In the genomic region with DNA sequence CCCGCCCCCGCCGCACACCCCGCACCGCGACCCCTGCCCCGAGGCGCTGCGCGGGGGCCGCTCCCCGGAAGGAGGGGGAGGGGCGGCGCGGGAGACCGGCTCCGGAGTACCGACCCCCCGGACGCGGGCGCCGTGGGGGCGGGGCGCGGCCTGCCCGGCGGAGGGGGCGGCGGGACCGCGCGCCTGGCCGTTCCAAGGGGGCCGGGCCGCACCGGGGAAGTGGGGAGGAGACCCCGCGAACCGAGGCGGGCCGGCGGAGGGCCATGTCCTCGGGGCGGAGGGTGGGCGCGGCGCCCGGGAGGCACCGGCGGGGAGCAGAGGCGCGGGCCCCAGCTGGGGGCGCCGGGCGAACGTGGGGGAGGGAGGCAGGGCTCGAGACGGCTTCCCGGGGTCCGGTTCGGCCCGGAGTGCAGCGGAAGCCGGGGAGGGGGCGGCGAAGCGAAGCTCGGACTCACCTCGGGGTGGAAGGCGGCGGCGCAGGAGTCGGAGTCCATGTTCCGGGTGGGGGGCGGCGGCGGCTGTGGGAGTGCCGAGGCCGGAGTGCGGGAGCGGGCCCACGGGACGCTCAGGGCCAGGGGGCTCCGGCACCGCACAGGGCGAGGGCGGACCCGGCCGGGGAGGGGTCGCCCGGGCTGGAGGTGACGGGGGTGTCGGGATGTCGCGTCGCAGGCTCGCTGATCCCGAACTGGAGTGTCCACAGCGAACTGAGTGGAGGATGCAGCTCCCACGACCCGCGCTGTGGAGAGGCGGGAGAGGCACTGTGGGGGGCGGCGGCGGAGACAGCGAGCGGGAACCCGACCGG, we compare ENCODE assay signal across 7 mouse cellular contexts. TPM values are rescaled to one million over a fixed set of nuclear protein-coding genes. Genes with fewer than 3 reads are reported as not detected.
DNase-seq lines count a peak whose midpoint lies in the region; ATAC-seq and TF ChIP-seq lines count a peak whose summit lies in the region.

No protein-coding gene starts in this region.

- no peaks in the 10 kb centered on the region; the same call in 1 of the 2 replicates for H3K36me3 ChIP-seq in liver, adult 2 months (ENCODE audit: control insufficient read depth, insufficient read depth, low read length)
- peaks cover 20% of the 10 kb centered on the region for H3K36me3 ChIP-seq in forebrain, postnatal 0 days (ENCODE audit: insufficient read depth)
- H3K36me3 ChIP-seq in limb, embryonic 12.5 days = peaks cover 32% of the 10 kb centered on the region
- H3K36me3 ChIP-seq in neural tube, embryonic 15.5 days = peaks cover 21% of the 10 kb centered on the region

- H3K79me2 ChIP-seq in liver, adult 2 months (ENCODE audit: control insufficient read depth, insufficient read depth, low read length) = 0 out of 2 replicates have a peak, but pooled peaks cover 7% of the 10 kb centered on the region

- peak; percentile 24 for ATAC-seq in forebrain, postnatal 0 days
- ATAC-seq in limb, embryonic 12.5 days (ENCODE audit: insufficient number of reproducible peaks, insufficient read depth, low FRiP score, low TSS enrichment, low read depth) = peak; percentile 72
- peak; percentile 7; the same call in 1 of the 2 replicates for ATAC-seq in neural tube, embryonic 15.5 days (ENCODE audit: low FRiP score)

- no peaks in the 10 kb centered on the region for H3K4me1 ChIP-seq in liver, adult 2 months (ENCODE audit: control insufficient read depth, insufficient read depth, low read length)
- H3K4me1 ChIP-seq in cortical plate, adult 2 months (ENCODE audit: control insufficient read depth, insufficient read depth, low read length) = peaks cover 3% of the 10 kb centered on the region; the same call in 1 of the 2 replicates
- H3K4me1 ChIP-seq in forebrain, postnatal 0 days (ENCODE audit: insufficient read depth) = no peaks in the 10 kb centered on the region
- H3K4me1 ChIP-seq in limb, embryonic 12.5 days (replicated peaks) = peaks cover 30% of the 10 kb centered on the region
- peaks cover 30% of the 10 kb centered on the region for H3K4me1 ChIP-seq in neural tube, embryonic 15.5 days

- peak overlapping the region; percentile 37; the same call in 1 of the 2 replicates for H3K27ac ChIP-seq in liver, adult 2 months (replicated peaks; ENCODE audit: insufficient read depth, low read depth, low read length)
- H3K27ac ChIP-seq in cortical plate, adult 2 months (ENCODE audit: insufficient read depth, low read length) = no peak overlapping the region
- H3K27ac ChIP-seq in forebrain, postnatal 0 days (ENCODE audit: low read depth, low read length) = peak overlapping the region; percentile 69; the same call in 1 of the 2 replicates
- H3K27ac ChIP-seq in limb, embryonic 12.5 days = peak overlapping the region; percentile 87
- H3K27ac ChIP-seq in neural tube, embryonic 15.5 days (replicated peaks) = peak overlapping the region; percentile 81

- under 1% methylated on average over 80 of the region's 111 CpGs for WGBS in liver, adult 2 months
- 6% methylated on average over 74 of the region's 111 CpGs for WGBS in forebrain, postnatal 0 days
- WGBS in limb, embryonic 12.5 days = under 1% methylated on average over 92 of the region's 111 CpGs
- under 1% methylated on average over 64 of the region's 111 CpGs for WGBS in neural tube, embryonic 15.5 days

- peak overlapping the region; percentile 93 for H3K4me3 ChIP-seq in liver, adult 2 months (ENCODE audit: insufficient read depth, low read depth, low read length)
- peak overlapping the region; percentile 87 for H3K4me3 ChIP-seq in cortical plate, adult 2 months (ENCODE audit: insufficient read depth, low read length)
- peak overlapping the region; percentile 95 for H3K4me3 ChIP-seq in forebrain, postnatal 0 days (ENCODE audit: low read depth, low read length)
- H3K4me3 ChIP-seq in limb, embryonic 12.5 days (replicated peaks) = peak overlapping the region; percentile 98
- peak overlapping the region; percentile 98 for H3K4me3 ChIP-seq in neural tube, embryonic 15.5 days (replicated peaks)

- no peak for DNase-seq in liver, adult 2 months (ENCODE audit: extremely low read depth, low read depth, low spot score)
- no peak for DNase-seq in liver
- no peak for DNase-seq in forebrain, postnatal 0 days
- no peak for DNase-seq in urinary bladder, adult 2 months (ENCODE audit: low spot score)

- H3K4me2 ChIP-seq in forebrain, postnatal 0 days (ENCODE audit: low read depth) = peak overlapping the region; percentile 86
- peak overlapping the region; percentile 77 for H3K4me2 ChIP-seq in limb, embryonic 12.5 days
- H3K4me2 ChIP-seq in neural tube, embryonic 15.5 days = peak overlapping the region; percentile 90

- no peaks in the 10 kb centered on the region for H3K9me3 ChIP-seq in forebrain, postnatal 0 days (ENCODE audit: low read length)
- no peaks in the 10 kb centered on the region for H3K9me3 ChIP-seq in limb, embryonic 12.5 days
- H3K9me3 ChIP-seq in neural tube, embryonic 15.5 days (replicated peaks) = no peaks in the 10 kb centered on the region

- peak overlapping the region; percentile 91 for H3K9ac ChIP-seq in liver, adult 2 months (ENCODE audit: low read depth, low read length)
- H3K9ac ChIP-seq in forebrain, postnatal 0 days = peak overlapping the region; percentile 77
- peak overlapping the region; percentile 97 for H3K9ac ChIP-seq in limb, embryonic 12.5 days (replicated peaks)
- H3K9ac ChIP-seq in neural tube, embryonic 15.5 days (replicated peaks) = peak overlapping the region; percentile 90

- 0 out of 2 replicates have a peak, but pooled peaks have one; percentile 40 for TF ChIP-seq POLR2A in liver, adult 2 months (IDR thresholded peaks at IDR 0.05; ENCODE audit: extremely low read depth, insufficient read depth, low read length)
- TF ChIP-seq POLR2A in cortical plate, adult 2 months (IDR thresholded peaks at IDR 0.05; ENCODE audit: extremely low read depth, insufficient read depth, low read length) = no peak

- no peaks in the 10 kb centered on the region for H3K27me3 ChIP-seq in liver, adult 2 months (ENCODE audit: control insufficient read depth, insufficient read depth, low read length)
- no peaks in the 10 kb centered on the region for H3K27me3 ChIP-seq in forebrain, postnatal 0 days (ENCODE audit: insufficient read depth, low read length)
- H3K27me3 ChIP-seq in limb, embryonic 12.5 days = no peaks in the 10 kb centered on the region
- H3K27me3 ChIP-seq in neural tube, embryonic 15.5 days (replicated peaks) = no peaks in the 10 kb centered on the region

- no peak for TF ChIP-seq CTCF in liver, adult 2 months (IDR thresholded peaks at IDR 0.05; ENCODE audit: low read depth, low read length)
- TF ChIP-seq CTCF in cortical plate, adult 2 months (IDR thresholded peaks at IDR 0.05; ENCODE audit: extremely low read depth, insufficient read depth, low read length) = no peak
- TF ChIP-seq CTCF in forebrain, postnatal 0 days (IDR thresholded peaks at IDR 0.05; ENCODE audit: low read depth) = no peak

RNA-seq across cellular contexts. Expression of a gene that starts 0.5 kb away (rescaled TPM):
- 1.3 and 1.4 TPM in 2 replicates for total RNA-seq in liver, adult 2 months (2014; rRNA removed)
- polyA plus RNA-seq in liver, adult 2 months (2012; rRNA removed) = 1.9 and 2.7 TPM in 2 replicates
- 9.3 and 9.6 TPM in 2 replicates for polyA plus RNA-seq in cortical plate, adult 2 months (2012; rRNA removed)
- total RNA-seq in forebrain, postnatal 0 days (2014; rRNA removed) = 15.7 and 17.1 TPM in 2 replicates
- polyA plus RNA-seq in forebrain, postnatal 0 days (2015; fragmentation: Nextera tagmentation; extraction: Ambion mirVana) = 11.0 and 17.2 TPM in 2 replicates
- 41.8 and 43.6 TPM in 2 replicates for polyA plus RNA-seq in limb, embryonic 12.5 days (2016; fragmentation: Nextera tagmentation; extraction: Ambion mirVana)
- polyA plus RNA-seq in neural tube, embryonic 15.5 days (2015; fragmentation: Nextera tagmentation; extraction: Ambion mirVana) = 21.3 TPM in 2 replicates
- 13.2 and 15.3 TPM in 2 replicates for polyA plus RNA-seq in urinary bladder, adult 2 months (2012; rRNA removed)

RNA-seq across cellular contexts. Expression of a gene that starts 6.8 kb away (rescaled TPM):
- total RNA-seq in liver, adult 2 months (2014; rRNA removed) = 7.9 and 8.0 TPM in 2 replicates
- 20.8 and 24.1 TPM in 2 replicates for polyA plus RNA-seq in liver, adult 2 months (2012; rRNA removed)
- polyA plus RNA-seq in cortical plate, adult 2 months (2012; rRNA removed) = 29.7 and 31.5 TPM in 2 replicates
- total RNA-seq in forebrain, postnatal 0 days (2014; rRNA removed) = 19.7 and 22.3 TPM in 2 replicates
- 48.8 and 52.2 TPM in 2 replicates for polyA plus RNA-seq in forebrain, postnatal 0 days (2015; fragmentation: Nextera tagmentation; extraction: Ambion mirVana)
- 45.5 and 46.7 TPM in 2 replicates for polyA plus RNA-seq in limb, embryonic 12.5 days (2016; fragmentation: Nextera tagmentation; extraction: Ambion mirVana)
- 37.8 and 38.3 TPM in 2 replicates for polyA plus RNA-seq in neural tube, embryonic 15.5 days (2015; fragmentation: Nextera tagmentation; extraction: Ambion mirVana)
- polyA plus RNA-seq in urinary bladder, adult 2 months (2012; rRNA removed) = 53.1 and 55.1 TPM in 2 replicates

RNA-seq across cellular contexts. Expression of a gene that starts 13.0 kb away (rescaled TPM):
- 25.8 and 30.8 TPM in 2 replicates for total RNA-seq in liver, adult 2 months (2014; rRNA removed)
- 21.8 and 23.9 TPM in 2 replicates for polyA plus RNA-seq in liver, adult 2 months (2012; rRNA removed)
- 11.8 and 12.6 TPM in 2 replicates for polyA plus RNA-seq in cortical plate, adult 2 months (2012; rRNA removed)
- total RNA-seq in forebrain, postnatal 0 days (2014; rRNA removed) = 5.0 and 8.1 TPM in 2 replicates
- polyA plus RNA-seq in forebrain, postnatal 0 days (2015; fragmentation: Nextera tagmentation; extraction: Ambion mirVana) = 2.6 and 3.4 TPM in 2 replicates
- 16.9 and 18.3 TPM in 2 replicates for polyA plus RNA-seq in limb, embryonic 12.5 days (2016; fragmentation: Nextera tagmentation; extraction: Ambion mirVana)
- polyA plus RNA-seq in neural tube, embryonic 15.5 days (2015; fragmentation: Nextera tagmentation; extraction: Ambion mirVana) = 5.7 and 7.8 TPM in 2 replicates
- 34.5 and 38.3 TPM in 2 replicates for polyA plus RNA-seq in urinary bladder, adult 2 months (2012; rRNA removed)

RNA-seq across cellular contexts. Expression of a gene that starts 31.9 kb away (rescaled TPM):
- total RNA-seq in liver, adult 2 months (2014; rRNA removed) = 12.0 and 16.0 TPM in 2 replicates
- polyA plus RNA-seq in liver, adult 2 months (2012; rRNA removed) = 11.8 and 16.6 TPM in 2 replicates
- 13.7 and 19.1 TPM in 2 replicates for polyA plus RNA-seq in cortical plate, adult 2 months (2012; rRNA removed)
- 10.5 and 10.9 TPM in 2 replicates for total RNA-seq in forebrain, postnatal 0 days (2014; rRNA removed)
- polyA plus RNA-seq in forebrain, postnatal 0 days (2015; fragmentation: Nextera tagmentation; extraction: Ambion mirVana) = 13.5 and 14.2 TPM in 2 replicates
- polyA plus RNA-seq in limb, embryonic 12.5 days (2016; fragmentation: Nextera tagmentation; extraction: Ambion mirVana) = 25.6 and 30.5 TPM in 2 replicates
- 15.9 and 16.4 TPM in 2 replicates for polyA plus RNA-seq in neural tube, embryonic 15.5 days (2015; fragmentation: Nextera tagmentation; extraction: Ambion mirVana)
- polyA plus RNA-seq in urinary bladder, adult 2 months (2012; rRNA removed) = 13.5 and 16.0 TPM in 2 replicates

RNA-seq across cellular contexts. Expression of a gene that starts 42.8 kb away (rescaled TPM):
- not detected in 2 replicates for total RNA-seq in liver, adult 2 months (2014; rRNA removed)
- polyA plus RNA-seq in liver, adult 2 months (2012; rRNA removed) = not detected in 2 replicates
- polyA plus RNA-seq in cortical plate, adult 2 months (2012; rRNA removed) = 0.23 and 0.53 TPM in 2 replicates
- total RNA-seq in forebrain, postnatal 0 days (2014; rRNA removed) = 0.54 and 1.00 TPM in 2 replicates
- 1.1 and 1.5 TPM in 2 replicates for polyA plus RNA-seq in forebrain, postnatal 0 days (2015; fragmentation: Nextera tagmentation; extraction: Ambion mirVana)
- polyA plus RNA-seq in limb, embryonic 12.5 days (2016; fragmentation: Nextera tagmentation; extraction: Ambion mirVana) = 0.91 and 1.1 TPM in 2 replicates
- polyA plus RNA-seq in neural tube, embryonic 15.5 days (2015; fragmentation: Nextera tagmentation; extraction: Ambion mirVana) = 2.1 and 2.2 TPM in 2 replicates
- polyA plus RNA-seq in urinary bladder, adult 2 months (2012; rRNA removed) = 0.04 and 0.10 TPM in 2 replicates

Comparison
In these comparisons a context has a peak if more than half of its experiments do, and no peak if none do; other contexts are left out.
1. ATAC-seq: peak in every context shown above with its lines; median percentile 72 in limb, embryonic 12.5 days; 24 in forebrain, postnatal 0 days; 7 in neural tube, embryonic 15.5 days.